Mouse (Mus musculus) thymus, postnatal 0 days (tissue): Measurements from ENCODE around the gene Akap6. TPM values are rescaled to one million over a fixed set of nuclear protein-coding genes. Genes with fewer than 3 reads are reported as not detected.

ENCODE experiments used
- DNase-seq: peaks from one replicate; pipeline ENCODE4 v3.0.0-alpha.2; 2015; ENCODE audit warnings: low spot score
- polyA plus RNA-seq: library from polyadenylated mRNA; unstranded; fragments of >200 nt; fragmentation: Nextera tagmentation; extraction: Ambion mirVana; gene quantifications from 2 replicates; pipeline ENCODE4 v1.2.1, GENCODE M21; 2015

Akap6 gene
- polyA plus RNA-seq, 1 experiment from 2014 or later: 0.53 TPM

DNA sequence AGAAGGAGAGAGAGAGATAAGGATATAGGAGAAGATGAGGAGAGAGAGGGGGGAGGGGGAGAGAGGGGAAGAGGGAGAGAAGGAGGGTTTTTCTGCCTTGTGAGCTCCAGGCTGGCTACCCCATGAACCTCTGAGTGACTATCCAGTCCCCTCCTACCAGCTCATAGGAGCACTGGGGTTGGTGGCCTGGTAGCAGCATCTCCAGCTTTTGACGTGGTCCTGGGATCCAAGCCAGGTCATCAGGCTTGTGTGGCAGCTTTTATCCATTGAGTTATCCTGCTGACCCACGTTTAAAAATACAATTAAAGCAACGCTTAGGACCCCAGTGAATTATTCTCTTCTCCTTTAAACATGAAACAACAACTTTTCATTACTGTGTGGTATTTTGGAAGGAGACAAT is 197.6 kb downstream of the Akap6 start:
- DNase-seq: no peak

DNA sequence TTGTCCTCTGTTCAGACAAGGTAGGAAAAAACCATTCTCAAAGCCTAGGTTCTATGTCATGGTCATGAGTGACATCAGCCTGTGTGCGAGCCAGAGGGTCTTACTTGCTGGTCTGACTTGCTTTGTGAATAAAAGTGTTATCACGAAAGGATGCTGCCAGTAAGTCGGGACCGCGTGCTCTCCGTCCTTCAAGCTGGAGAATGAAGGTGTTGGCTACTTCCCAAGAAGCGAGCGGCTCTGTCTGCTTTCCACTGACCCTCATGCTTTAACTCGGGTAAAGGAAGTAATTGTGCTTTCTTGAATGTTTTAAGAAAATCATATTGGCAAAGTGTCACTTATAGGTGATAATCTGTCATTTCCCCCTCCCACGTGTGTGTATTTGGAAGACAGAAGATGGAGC is 198.9 kb downstream of the Akap6 start:
- DNase-seq: no peak

DNA sequence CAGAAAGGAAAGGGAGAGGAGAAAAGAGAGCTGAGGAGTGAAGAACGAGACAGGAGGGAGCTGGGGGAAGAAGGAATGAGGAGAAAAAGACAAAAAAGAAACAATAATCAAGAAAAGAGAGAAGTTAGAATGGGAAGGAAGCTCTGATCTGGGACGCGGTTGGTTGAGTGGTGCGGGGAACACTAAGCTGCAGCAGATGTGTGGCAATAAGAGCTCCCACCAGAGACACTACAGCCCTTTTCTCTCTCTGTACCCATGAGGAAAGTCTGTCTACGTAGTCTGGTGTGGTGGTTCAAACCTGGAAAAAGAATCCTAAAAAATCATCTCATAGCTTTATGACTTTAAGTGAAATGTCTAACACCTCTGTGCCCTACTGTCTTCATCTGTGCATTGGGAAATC is 204.9 kb downstream of the Akap6 start:
- DNase-seq: no peak

DNA sequence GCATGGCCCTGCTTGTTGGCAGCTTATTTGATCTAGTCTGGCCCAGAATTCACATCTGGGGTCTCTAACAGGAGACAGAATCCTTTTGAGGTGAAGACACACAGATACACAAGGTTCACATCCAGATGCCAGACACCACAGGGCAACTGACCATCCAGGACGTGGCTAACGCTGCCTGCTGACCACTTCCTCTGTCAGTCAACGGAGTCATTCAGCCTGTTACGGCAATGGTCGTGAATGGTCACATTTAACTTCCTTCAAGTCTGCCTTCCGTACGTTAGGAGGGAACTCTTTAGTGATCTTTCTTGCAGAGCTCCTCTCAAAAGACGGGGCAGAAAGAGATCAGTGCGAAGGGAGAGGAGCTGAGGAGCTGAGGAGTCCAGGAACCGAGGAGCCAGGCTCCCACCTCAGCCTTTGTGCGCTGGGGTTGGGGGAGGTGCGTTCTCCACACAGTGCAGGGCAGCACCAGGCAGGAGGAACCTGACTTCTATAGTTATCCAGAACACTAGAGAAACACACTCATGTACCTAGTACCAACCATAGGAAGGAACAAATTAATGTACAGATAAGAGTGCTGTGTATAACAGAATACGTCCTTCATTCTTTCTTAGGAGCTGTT is 209.4 kb downstream of the Akap6 start:
- no peak for DNase-seq

DNA sequence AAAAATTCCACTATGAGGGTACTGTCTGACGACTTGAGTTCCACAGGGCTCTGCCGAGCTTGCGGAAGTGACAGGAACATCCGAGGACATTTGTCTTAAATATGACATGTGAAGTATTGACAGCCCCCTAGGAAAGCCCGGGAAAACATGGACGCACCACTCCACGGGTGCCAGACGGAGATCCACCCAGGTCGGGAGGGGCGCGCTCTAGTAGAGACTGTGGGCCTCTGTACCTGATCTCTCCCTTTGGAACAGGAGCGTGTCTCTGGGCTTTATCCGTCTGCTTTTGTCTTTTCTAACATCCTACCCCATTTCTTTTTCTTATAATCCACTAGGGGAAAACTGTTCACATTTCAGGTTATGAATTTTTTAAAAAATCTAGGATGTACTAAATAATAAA is 211.2 kb downstream of the Akap6 start:
- no peak for DNase-seq

DNA sequence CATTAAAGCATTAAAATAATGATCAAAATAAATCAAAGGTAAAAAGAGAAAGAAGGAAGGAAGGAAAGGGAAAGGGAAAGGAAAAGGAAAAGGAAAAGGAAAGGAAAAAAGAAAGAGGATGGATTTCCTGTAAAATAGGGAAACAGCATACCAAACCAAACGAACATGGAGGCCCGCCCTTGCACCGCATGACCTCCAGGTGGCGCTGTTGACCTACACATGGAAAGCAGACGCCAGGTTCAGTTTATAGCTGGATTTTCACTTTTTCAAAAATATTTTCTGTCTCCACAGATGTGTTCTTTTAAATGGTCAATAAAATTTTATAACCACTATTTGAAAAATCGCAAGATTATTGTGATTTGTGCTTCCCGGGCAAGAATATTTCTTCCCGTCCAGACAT is 211.6 kb downstream of the Akap6 start:
- peak; percentile 65 for DNase-seq

DNA sequence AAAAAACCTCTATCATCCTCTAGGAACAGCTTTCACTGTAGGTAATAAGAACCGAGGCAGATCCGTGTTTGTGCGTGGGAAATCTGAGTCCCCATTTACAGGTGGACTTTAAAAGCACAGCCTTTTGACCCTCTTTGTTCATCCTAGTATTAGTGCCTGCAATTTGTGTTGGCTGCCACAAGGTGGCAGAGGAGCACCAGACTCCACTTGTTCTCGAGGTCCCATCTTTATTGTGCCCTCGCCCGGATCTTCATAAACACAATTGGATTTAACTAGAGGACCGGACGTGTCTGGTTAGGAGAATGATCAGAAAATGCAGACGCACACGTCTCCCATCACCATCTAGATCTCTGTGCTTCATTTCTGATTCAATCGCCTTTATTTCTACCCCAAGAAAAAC is 219.8 kb downstream of the Akap6 start:
- DNase-seq: peak; percentile 36

DNA sequence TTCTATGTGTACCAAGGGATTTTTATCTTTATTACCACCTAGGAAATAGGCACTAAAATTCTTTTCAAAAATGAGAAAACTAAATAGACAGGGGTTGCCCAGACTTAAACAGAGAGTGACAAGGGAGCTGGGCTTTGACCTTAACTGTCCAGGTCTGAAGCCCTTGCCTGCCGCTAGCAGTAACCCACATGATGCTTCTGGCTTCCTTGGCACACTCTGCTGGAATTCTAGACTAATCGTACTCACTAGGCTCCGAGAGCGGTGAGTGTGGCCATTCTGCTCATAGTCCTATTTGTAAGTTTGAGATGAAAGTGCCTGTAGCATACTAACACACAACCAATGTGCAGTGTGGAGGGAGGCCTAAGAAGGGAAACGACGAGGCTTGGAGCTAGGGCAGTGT is 223.3 kb downstream of the Akap6 start:
- no peak for DNase-seq

DNA sequence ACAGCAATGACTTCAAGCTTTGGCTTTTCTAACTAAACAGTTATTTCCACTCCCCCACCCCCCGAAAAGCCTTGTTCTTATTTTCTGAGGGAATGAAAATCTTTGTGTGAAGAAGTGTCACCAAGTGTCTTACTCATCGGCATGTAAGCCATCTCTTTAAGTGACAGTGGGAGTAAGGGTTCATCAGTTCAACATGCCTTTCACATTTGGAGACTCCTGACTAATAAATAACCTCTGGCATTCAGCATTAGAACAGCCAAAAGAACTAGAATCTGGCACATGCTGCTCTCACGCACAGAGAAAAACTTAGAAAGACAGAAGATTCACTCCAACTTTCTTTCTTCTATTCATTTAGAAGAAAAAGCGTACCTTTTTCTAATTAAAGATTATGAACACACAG is 226.3 kb downstream of the Akap6 start:
- DNase-seq: no peak

DNA sequence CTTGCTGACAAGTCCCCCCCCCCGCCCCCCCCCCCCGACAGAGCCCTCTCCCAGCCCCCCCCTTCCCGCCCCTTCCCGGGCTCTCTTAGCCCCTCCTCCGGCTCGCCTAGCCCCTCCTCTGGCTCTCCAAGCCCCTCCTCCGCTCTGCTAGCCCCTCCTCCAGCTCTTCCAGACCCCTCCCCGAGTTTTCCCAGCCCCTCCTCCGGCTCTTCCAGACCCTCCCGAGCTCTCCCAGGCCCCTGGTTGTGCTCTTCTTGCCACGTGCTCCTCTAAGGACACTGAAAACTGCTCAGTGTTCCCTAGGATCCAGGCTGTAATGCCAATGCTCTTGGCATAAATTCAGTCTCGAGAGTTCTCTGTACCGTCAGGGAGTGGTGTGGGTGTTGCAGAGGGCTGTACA is 234.6 kb downstream of the Akap6 start:
- DNase-seq: no peak

DNA sequence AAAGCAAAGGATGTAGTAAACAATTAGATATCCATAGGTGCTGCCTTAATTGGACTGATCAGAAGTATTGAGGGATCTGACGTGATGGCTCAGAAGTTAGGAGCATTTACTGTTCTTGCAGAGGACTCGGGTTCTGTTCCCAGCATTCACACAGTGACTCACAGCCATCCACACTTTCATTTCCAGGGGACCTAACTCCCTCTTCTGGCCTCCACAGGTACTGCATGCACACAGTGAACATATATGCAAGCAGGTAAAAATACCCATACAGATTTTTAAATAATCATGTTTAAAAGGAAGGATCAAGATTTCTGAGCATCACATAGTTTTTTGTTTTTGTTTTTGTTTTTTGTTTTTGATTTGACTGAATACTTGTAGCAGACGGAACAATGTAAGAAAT is 235.8 kb downstream of the Akap6 start:
- no peak for DNase-seq

DNA sequence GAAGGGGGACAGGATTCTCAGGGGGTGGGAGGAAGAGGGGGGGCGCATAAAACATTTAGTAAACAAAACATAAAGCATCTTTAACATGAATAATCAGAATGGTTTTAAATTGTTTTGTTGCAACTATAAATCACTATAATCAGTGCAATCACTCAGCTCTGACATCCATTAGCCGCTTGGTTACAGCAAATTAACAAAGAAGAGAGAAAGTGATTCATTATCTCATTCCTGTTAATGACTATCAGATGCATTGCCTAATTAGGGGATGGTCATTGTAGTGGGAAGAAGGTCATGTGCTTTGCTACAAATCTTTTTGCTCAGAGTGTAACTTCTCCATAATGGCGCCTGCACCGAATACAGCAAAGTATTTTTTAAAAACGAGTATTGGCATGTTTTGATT is 239.6 kb downstream of the Akap6 start:
- DNase-seq: no peak

DNA sequence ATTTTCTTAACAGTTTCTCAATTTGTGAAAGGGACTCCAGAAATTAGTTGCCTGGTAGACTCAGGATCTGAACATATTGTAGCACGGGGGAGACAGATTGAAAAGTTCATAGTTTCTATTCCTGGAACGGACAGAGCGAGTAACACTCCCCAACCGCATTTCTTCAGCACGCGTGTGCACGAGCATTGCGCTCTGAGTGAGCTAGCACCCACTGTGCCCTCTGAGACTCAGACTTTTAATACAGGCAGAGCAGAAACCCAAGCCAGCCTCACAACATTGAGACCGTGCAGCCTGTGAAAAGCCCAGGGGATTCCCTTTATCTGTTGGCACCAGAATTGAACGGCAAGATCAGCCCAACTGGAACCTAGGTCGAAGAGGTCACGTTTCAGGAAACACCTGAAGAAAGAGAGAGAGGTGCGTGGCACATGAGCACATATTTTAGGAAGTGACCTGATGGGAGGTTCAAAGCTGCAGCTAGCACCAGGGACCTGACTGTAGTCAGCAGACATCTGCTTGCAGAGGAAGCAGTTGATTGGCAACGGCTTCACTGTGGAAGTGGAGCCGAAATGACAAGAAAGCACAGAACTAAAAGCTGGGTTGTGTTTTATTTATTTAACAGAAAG is 240.3 kb downstream of the Akap6 start:
- DNase-seq: peak; percentile 43

DNA sequence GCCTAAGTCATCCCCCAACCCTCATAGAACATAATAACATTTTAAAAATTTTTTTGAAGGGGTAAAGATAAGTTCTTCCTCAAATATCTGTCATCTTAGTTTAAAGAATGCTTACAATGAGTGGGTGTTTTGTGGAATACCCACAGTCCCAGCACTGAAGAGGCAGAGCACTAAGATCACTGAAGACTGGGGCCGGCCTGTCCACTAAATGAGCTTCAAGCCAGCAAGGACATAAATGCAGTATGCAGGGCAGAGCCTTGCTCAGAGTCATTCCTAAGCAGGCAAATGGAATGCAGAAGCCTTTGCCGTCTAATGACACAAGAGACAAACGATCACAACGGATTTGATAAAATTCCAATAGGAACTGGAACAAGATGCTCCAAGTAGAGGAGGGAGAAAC is 242.8 kb downstream of the Akap6 start:
- no peak for DNase-seq

DNA sequence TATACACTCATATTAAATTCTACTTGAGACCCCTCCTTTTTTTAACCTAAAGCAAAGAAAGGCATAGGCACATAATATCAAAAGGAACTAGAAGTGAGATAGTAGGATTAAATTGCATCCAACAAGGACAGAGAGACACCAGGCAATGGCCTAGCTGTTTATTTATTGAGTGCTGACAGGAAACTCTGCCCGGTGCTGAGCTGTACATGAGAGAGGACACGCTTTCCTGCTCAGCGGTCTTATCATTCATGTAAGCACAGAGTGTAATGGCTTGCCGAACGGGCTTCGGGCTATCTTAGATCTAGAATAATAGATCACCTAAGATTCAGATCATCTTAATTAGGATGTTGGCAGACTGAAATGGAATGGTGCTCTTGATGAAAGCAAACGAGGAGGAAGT is 245.1 kb downstream of the Akap6 start:
- DNase-seq: no peak

DNA sequence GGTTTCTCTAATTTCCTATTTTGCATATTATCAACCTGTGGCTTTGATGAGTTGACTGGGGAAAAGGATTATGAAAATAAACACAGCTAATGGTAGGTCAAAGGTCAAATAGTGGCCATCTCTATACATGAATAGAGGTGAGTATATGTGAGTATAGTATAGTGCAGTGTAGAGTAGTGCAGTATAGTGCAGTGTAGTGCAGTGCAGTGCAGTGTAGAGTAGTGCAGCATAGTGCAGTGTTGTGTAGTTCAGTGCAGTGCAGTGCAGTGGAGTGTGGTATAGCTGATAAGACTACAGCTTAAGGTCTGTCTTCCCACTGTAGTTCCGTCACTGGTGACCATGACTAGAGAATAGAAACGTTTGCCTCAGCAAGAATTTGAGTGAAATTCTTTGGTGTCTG is 245.8 kb downstream of the Akap6 start:
- no peak for DNase-seq

DNA sequence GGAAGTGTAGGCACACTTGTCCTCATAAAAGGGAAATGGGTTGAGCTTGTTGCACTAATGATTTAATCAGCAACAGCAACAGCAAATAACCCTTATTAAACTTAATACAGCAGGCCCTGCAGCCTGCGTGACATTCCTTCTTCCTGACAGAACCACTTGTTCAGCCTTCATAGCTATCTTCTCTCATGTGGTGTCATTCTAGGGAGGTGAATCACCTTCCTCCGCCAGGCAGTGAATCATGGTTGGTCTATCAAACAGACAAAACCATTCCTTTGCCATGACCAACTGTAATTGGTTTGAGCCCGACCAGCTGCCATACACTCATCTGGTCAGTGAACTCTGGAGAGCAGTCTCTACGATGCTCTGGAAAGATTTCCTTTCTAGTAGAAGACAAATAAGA is 251.5 kb downstream of the Akap6 start:
- DNase-seq: no peak

DNA sequence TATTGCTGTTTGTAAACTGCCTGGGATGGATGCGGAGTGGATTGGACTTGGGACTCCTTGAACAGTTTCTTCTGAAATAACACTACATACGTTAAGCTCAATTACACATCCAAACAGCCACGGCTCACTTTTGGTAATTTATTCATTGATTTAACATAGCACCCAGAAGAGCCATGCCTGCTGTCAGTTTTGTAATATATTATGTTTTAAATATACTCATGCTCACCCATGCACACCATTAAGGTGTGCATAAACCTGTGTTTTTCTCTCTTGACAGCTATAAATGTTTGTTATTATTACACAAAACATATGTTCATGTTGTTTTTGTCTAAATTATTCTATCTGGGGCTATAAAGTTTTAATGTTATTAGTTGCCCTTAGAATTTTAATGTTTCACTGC is 258.4 kb downstream of the Akap6 start:
- no peak for DNase-seq

DNA sequence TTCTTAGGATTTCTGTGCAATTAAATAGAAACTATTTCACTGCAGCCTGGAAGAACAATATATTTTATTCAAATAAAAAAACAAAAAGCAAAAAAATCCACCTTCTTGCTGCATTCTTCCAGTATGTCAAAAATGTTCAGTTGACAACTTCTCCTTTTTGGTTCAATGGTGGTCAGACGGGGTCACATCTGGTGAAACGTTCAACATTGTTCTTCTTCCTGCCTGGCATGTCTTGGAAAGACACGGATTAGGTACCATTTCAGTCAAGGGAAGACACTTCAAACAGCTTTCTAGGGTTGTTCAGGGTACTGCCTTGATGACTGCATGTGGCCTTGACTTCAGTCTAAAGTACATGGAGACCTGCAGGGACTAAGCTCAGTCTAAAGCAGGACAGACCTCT is 258.8 kb downstream of the Akap6 start:
- DNase-seq: no peak

DNA sequence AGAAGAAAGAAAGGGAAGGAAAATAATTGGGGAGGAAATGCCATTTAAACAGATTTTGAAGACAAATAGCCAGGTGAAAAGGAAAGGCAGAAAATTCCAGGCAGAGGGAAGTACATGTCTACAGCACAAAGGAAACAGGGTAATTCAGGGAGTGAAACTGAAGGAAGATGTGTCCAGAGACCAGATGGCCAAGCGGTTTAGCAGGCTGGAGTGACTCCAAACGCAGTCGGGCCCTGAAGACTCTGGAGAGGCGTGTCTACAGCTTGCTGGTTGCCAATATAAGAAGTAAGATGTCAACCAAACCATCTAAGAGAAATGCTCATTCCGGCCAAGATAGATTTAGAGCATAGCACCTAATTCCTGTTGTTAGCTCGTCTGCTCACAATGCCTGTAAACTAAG is 292.6 kb downstream of the Akap6 start:
- no peak for DNase-seq

DNA sequence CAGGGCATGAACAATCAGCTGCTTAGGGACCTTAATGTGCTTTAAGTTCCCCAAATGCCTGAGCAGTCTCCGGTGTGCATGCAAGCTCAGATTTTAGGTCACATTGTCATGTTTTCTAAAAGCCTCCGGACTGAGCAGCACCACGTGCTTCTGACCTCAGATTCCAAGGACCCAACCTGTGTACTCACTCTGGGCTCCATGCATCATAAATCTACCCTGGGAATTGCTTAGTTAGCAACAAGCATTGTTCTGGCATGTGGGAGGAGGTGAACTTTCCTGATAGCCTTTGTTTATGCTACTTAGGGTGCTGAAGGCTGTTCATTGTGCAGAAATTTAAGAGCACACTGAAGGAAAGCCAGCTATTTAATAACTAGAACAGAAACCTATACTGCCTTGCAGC is 313.2 kb downstream of the Akap6 start:
- DNase-seq: no peak

DNA sequence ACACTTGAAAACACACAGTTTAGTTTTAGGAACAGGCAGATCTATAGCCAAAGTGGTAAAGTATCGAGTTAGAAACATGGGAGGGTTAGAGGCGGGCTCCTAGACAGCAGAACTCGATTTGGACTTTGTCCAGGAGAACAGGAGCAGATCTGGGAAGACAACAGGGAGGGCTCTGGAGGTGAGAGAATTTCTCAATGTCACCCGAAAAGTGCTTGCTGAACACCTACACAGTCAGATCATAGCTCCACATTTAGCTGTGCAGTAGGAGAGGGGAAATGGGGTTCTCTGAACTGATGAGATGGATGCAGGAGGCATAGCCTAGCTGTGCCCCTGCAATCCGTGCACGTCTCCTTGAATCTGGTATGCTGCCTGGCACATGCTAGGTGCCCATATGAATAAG is 315.4 kb downstream of the Akap6 start:
- no peak for DNase-seq

DNA sequence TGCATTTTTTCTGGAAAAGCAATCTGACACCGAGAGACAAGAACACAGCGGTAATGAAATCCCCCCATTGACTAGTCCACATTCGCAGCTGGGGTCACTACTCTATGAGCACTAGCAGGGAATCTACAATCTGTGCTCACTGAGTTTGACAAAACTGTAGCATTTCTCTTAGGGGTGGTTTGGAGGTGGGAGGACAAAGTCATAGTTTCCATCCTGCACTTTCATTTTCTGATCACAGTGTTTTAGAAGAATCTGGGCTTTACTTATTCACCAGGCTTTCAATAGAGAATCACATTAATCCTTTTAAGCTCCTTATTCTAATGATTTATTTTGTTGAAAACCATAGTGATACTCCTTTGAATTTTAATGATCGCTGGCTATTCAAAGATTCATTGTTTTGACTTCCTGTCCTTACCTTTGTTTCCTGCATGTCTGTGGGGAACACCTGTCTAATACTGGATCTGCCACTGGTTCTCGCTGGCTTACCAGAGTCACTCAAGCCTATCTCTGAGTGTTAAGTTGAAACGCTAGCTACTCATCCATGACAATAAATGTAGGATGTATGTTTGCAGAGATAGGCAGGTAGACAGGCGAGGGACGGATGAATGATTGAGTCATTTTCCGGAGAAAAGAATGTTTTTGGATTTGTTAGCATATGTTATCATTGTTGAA is 325.5 kb downstream of the Akap6 start:
- DNase-seq: no peak
